Mouse (Mus musculus) kidney, postnatal 0 days (tissue): ENCODE results near the gene Kif17. TPM values are rescaled to one million over a fixed set of nuclear protein-coding genes. Genes with fewer than 3 reads are reported as not detected.

Experiments used
- ATAC-seq: fragments of 200-750 bp; cut with Nextera tagmentation; replicated peaks from 2 replicates; pipeline ENCODE4 v1.8.0; 2017; ENCODE audit warnings: low read depth, moderate number of reproducible peaks, moderate TSS enrichment, moderate library complexity; ENCODE audit not compliant: low FRiP score
- DNase-seq: peaks from one replicate; pipeline ENCODE4 v3.0.0-alpha.2; 2016; ENCODE audit warnings: low spot score
- H3K27ac ChIP-seq: fragments of 300-500 bp; sonication (generic); 2 replicates; pipeline ENCODE4 v1.5.1; 2014; ENCODE audit warnings: mild to moderate bottlenecking
- H3K27me3 ChIP-seq: fragments of 300-500 bp; sonication (generic); 2 replicates; pipeline ENCODE4 v1.6.1; 2014; ENCODE audit warnings: low read length, mixed read lengths; ENCODE audit not compliant: insufficient read depth
- H3K36me3 ChIP-seq: fragments of 300-500 bp; sonication (generic); 2 replicates; pipeline ENCODE4 v1.6.1; 2014; ENCODE audit warnings: low read length, mixed read lengths; ENCODE audit not compliant: insufficient read depth
- H3K4me1 ChIP-seq: fragments of 300-500 bp; sonication (generic); replicated peaks from 2 replicates; pipeline ENCODE4 v1.6.1; 2014; ENCODE audit warnings: antibody characterized with exemption, low read length, mixed read lengths; ENCODE audit not compliant: insufficient read depth
- H3K4me2 ChIP-seq: fragments of 300-500 bp; sonication (generic); 2 replicates; pipeline ENCODE4 v1.6.1; 2014; ENCODE audit warnings: mild to moderate bottlenecking, low read length, moderate library complexity, mixed read lengths
- H3K4me3 ChIP-seq: fragments of 300-500 bp; sonication (generic); replicated peaks from 2 replicates; pipeline ENCODE4 v1.5.1; 2014; ENCODE audit warnings: low read depth, low read length
- H3K9ac ChIP-seq: fragments of 300-500 bp; sonication (generic); 2 replicates; pipeline ENCODE4 v1.6.1; 2014; ENCODE audit warnings: low read depth, low read length
- H3K9me3 ChIP-seq: fragments of 300-500 bp; sonication (generic); replicated peaks from 2 replicates; pipeline ENCODE4 v1.6.1; 2016; ENCODE audit warnings: low read length, inconsistent platforms, mixed read lengths
- CTCF ChIP-seq: IDR thresholded peaks from 2 replicates; pipeline ENCODE4 v1.5.1; 2016; ENCODE audit warnings: antibody characterized with exemption, low read depth, mild to moderate bottlenecking, moderate library complexity
- WGBS: fragments of 180-500 bp; shearing (Covaris S2); extraction: QIAGEN DNeasy Blood & Tissue Kit; methylation state at CpG from one replicate; pipeline ENCODE4 v1.1.7; 2014; 5-methylcytosine and 5-hydroxymethylcytosine counted together
- polyA plus RNA-seq: library from polyadenylated mRNA; unstranded; fragments of >200 nt; fragmentation: Nextera tagmentation; extraction: Ambion mirVana; gene quantifications from 2 replicates; pipeline ENCODE4 v1.2.1, GENCODE M21; 2015

Gene Kif17
- 0.66 and 0.80 TPM in 2 replicates for polyA plus RNA-seq

DNA sequence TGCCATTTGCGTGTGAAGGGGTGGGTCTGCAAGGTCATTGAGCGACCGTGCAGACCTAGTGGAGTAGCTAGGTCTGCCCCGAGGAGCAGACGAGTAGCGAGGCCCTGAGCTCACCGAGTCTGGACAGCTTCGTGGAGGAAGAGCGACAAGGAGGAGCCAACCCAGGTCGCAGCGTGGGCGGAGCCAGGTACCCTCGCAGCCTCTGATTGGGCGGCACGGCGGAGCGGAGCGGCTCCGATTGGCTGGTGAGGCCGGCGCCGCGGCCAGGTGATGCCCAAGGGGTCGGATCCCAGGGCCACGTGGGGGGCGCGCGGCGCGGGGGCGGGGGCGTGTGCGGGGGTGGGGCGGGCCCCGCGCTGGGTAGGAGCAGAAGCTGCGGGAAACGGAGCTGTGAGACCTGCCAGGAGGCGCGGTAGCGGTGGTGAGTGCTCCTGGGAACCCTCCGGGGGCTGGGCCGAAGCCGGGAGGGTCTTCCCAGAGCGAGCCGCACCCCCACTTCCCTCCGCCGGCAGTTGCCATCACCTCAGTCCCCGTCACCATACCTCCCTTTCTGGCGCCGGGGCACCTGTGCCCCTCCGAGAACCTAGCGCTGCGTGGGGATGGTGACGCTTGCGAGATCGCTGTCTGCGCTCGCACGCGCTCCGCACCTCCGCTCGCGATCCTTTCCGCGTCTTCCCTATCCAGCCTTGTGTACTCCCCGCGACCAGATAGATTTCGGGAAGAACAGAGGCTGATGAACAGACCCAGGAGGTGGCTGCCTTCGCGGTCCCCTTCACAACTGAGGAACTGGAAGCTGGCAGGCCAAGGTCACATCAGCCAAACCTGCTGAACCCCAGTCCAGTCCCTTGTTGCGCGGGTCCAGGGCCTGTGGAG is at the start of gene Kif17, which contains the start of gene Sh2d5:
Kif17 (plus strand) TSS at position 348 of the 873 bp plus-strand sequence.
Sh2d5 (plus strand) TSS at position 316 of the 873 bp plus-strand sequence.
- H3K9ac ChIP-seq, result peak within 1 kb of the TSS; percentile 38
- H3K4me2 ChIP-seq, result peak within 1 kb of the TSS; percentile 98
- no peak within 1 kb of the TSS for H3K27ac ChIP-seq
- DNase-seq (peak; percentile 58), ATAC-seq (peak; percentile 62)
- H3K4me3 ChIP-seq, result peak within 1 kb of the TSS; percentile 43
- peaks cover 8% of the 10 kb centered on the region; the same call in 1 of the 2 replicates for H3K4me1 ChIP-seq
- no peaks in the 10 kb centered on the region for H3K9me3 ChIP-seq
- H3K36me3 ChIP-seq, result 0 out of 2 replicates have a peak, but pooled peaks cover 5% of the 10 kb centered on the region
- WGBS, result 1% methylated on average over 68 of the region's 74 CpGs
- H3K27me3 ChIP-seq, result 0 out of 2 replicates have a peak, but pooled peaks cover 4% of the 10 kb centered on the region
- no peak for TF ChIP-seq CTCF

DNA sequence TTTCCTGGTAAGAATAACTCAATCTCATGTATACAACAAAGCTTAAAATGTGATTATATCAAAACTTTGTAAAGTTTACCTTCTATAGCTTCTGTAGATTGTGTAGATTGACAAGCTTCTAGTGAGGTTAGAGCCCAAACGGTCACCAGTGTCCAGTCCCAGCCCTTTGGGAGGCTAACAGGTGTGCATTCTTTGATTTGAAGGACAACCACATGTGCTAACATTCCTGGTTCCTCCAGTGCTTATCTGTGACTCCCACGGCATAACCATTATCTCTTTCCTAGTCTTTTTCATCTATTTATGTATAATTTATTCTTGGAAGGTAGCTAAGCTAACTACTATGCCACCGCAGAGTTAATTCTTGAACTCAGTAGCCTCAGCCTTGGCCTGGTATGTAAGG is 49.5 kb upstream of the Kif17 start:
- Histone ChIP-seq H3K4me1 (no peaks in the 10 kb centered on the region), H3K4me2 (no peak overlapping the region), H3K9ac (no peak overlapping the region), H3K27ac (no peak overlapping the region), H3K27me3 (no peaks in the 10 kb centered on the region), H3K9me3 (no peaks in the 10 kb centered on the region), H3K4me3 (no peak overlapping the region), H3K36me3 (peaks cover 57% of the 10 kb centered on the region)
- ATAC-seq (no peak), DNase-seq (no peak)
- no peak for TF ChIP-seq CTCF
- WGBS, result 85% methylated on average over 3 of the region's 3 CpGs

DNA sequence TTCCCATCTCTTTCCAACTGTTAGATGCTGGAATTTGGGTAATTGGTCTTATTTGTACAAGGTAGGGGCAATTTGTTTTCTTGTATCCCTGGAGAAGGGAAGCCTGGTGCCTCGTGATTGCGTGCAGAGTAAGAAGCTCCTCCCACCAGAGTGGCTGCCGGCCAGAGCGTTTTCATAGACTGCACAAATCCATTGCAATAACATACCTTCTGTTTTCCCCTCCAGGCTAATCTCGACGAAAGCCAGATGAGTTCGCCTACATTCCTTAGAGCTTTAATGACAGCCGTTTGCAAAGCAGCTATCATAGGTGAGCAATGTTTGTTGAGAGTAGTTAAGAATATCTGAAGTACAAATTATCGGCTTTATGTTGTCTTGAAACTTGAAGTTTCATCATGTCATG is 48.5 kb upstream of the Kif17 start:
- Histone ChIP-seq H3K36me3 (peaks cover 56% of the 10 kb centered on the region), H3K4me3 (no peak overlapping the region), H3K4me1 (no peaks in the 10 kb centered on the region), H3K27ac (no peak overlapping the region), H3K4me2 (no peak overlapping the region), H3K9me3 (no peaks in the 10 kb centered on the region), H3K9ac (no peak overlapping the region), H3K27me3 (no peaks in the 10 kb centered on the region)
- DNase-seq (no peak), ATAC-seq (no peak)
- no peak for TF ChIP-seq CTCF
- WGBS, result 85% methylated on average over 9 of the region's 9 CpGs

DNA sequence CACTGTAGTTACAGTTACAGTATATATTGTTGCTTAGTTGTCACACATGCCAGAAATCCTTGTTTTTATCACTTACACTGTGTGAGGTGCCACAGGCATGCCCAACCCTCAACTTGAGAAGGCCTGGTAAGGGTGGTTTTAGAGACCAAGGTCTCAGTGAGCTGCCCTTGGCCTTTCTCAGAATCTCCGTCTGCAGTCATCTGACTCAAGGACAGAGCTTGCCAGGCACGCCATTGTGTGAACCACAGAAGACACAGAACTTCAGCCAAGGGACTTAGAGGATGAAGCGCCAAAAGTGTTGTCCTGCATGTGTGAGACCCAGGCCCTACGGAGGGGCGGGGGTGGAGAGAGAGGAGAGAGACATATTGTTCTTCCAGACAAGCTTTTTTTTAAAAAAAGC is 40.1 kb upstream of the Kif17 start:
- Histone ChIP-seq H3K4me1 (no peaks in the 10 kb centered on the region), H3K4me3 (no peak overlapping the region), H3K36me3 (peaks cover 37% of the 10 kb centered on the region; the same call in 1 of the 2 replicates), H3K9ac (no peak overlapping the region), H3K27me3 (no peaks in the 10 kb centered on the region), H3K4me2 (no peak overlapping the region), H3K27ac (no peak overlapping the region), H3K9me3 (no peaks in the 10 kb centered on the region)
- TF ChIP-seq CTCF, result no peak
- WGBS, result 87% methylated on average over 5 of the region's 5 CpGs
- DNase-seq (no peak), ATAC-seq (no peak)

DNA sequence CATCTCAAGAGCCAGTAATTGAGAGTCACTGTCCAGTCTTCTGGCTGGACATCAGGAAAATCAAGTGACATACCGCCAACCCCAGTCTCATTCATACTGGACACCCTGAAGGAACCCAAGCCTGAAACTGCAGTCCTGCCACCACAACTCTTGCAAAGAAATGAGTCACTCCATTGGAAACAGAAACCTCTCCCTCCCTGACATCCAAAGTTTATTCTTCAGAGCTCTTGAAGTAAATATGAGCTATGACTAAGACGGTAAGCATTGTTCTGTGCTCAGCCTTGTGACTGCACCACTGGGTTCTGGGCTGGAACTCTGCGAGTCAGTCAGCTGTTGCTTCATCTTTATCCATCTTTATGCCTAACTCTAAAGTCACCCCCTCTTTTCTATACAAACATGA is 36.4 kb upstream of the Kif17 start:
- H3K36me3 ChIP-seq, result peaks cover 9% of the 10 kb centered on the region; the same call in 1 of the 2 replicates
- no peak for TF ChIP-seq CTCF
- ATAC-seq (no peak), DNase-seq (no peak)
- no peaks in the 10 kb centered on the region for H3K27me3 ChIP-seq
- peaks cover 6% of the 10 kb centered on the region for H3K4me1 ChIP-seq
- no peak overlapping the region for H3K4me3 ChIP-seq
- H3K9ac ChIP-seq, result no peak overlapping the region
- no peak overlapping the region for H3K27ac ChIP-seq
- H3K4me2 ChIP-seq, result no peak overlapping the region
- 76% methylated on average over 3 of the region's 3 CpGs for WGBS
- no peaks in the 10 kb centered on the region for H3K9me3 ChIP-seq

DNA sequence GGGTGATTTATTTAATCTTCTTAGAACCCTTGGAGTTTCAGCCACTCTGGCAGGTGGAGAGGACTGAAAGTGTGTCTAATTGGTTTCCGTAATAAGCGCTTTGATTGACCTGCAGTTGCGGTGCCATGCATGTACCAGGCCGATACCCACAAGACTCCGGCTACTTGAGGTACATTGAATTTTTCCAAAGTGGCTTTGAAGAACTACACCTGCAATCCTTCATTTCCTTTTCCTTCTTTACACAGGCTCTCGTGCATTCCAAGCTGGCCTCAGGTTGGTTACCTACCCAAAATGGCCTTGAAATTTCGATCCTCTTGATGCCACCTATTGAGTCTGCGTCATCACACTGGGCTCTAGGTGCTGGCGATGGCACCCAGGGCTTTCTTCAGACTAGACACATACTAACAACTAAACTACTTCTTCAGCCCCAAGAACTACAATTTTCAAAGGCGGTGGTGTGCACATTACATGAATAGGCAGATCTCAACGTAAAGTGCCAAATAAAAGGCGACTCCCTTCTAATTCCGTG is 34.5 kb upstream of the Kif17 start:
- Histone ChIP-seq H3K4me1 (peaks cover 10% of the 10 kb centered on the region), H3K27ac (peak overlapping the region; percentile 100), H3K27me3 (no peaks in the 10 kb centered on the region), H3K36me3 (no peaks in the 10 kb centered on the region), H3K4me2 (peak overlapping the region; percentile 72), H3K9me3 (no peaks in the 10 kb centered on the region), H3K9ac (peak overlapping the region; percentile 98), H3K4me3 (peak overlapping the region; percentile 96)
- WGBS, result 45% methylated on average over 13 of the region's 13 CpGs
- TF ChIP-seq CTCF, result no peak
- ATAC-seq, result no peak
- DNase-seq, result no peak
